Mouse (Mus musculus) ES-Bruce4 (cell line): Measurements from ENCODE around the gene Uvrag. TPM values are rescaled to one million over a fixed set of nuclear protein-coding genes. Genes with fewer than 3 reads are reported as not detected.

Experiments used
- H3K27ac ChIP-seq: 2 replicates; pipeline ENCODE4 v1.5.1; 2012; ENCODE audit warnings: low read length, inconsistent platforms; ENCODE audit not compliant: insufficient read depth
- H3K27me3 ChIP-seq: 2 replicates; pipeline ENCODE4 v1.6.1; 2012; ENCODE audit warnings: mild to moderate bottlenecking, low read length, inconsistent platforms; ENCODE audit not compliant: control insufficient read depth, poor library complexity, insufficient read depth, severe bottlenecking
- H3K36me3 ChIP-seq: 2 replicates; pipeline ENCODE4 v1.6.1; 2012; ENCODE audit warnings: inconsistent platforms, mild to moderate bottlenecking, low read length, moderate library complexity; ENCODE audit not compliant: control insufficient read depth, poor library complexity, insufficient read depth, severe bottlenecking
- H3K4me1 ChIP-seq: one replicate; pipeline ENCODE4 v1.8.1; 2011; ENCODE audit warnings: low read length; ENCODE audit not compliant: control insufficient read depth, insufficient read depth
- H3K4me3 ChIP-seq: 2 replicates; pipeline ENCODE4 v1.5.1; 2011; ENCODE audit warnings: low read depth, mild to moderate bottlenecking, low read length
- H3K9ac ChIP-seq: 2 replicates; pipeline ENCODE4 v1.6.1; 2012; ENCODE audit warnings: low read depth, mild to moderate bottlenecking, inconsistent platforms; ENCODE audit not compliant: poor library complexity, severe bottlenecking
- H3K9me3 ChIP-seq: replicated peaks from 2 replicates; pipeline ENCODE4 v1.6.1; 2012; ENCODE audit warnings: mild to moderate bottlenecking, low read length, inconsistent platforms; ENCODE audit not compliant: control insufficient read depth, poor library complexity, insufficient read depth, severe bottlenecking
- CTCF ChIP-seq: IDR thresholded peaks from one replicate; pipeline ENCODE4 v1.8.1; 2011; ENCODE audit warnings: low read depth, low read length
- EP300 ChIP-seq: IDR thresholded peaks from 2 replicates; pipeline ENCODE4 v1.6.1; 2011; ENCODE audit warnings: low read depth, low read length; ENCODE audit not compliant: insufficient read depth
- POLR2A ChIP-seq: IDR thresholded peaks from one replicate; pipeline ENCODE4 v1.8.1; 2011; ENCODE audit warnings: low read length; ENCODE audit not compliant: insufficient read depth
- polyA plus RNA-seq: library from polyadenylated mRNA; stranded (reverse); fragments of >200 nt; gene quantifications from 2 replicates; pipeline ENCODE4 v1.2.4, GENCODE M21; 2011; ENCODE audit warnings: low read depth; ENCODE audit not compliant: missing spikeins, insufficient read depth, insufficient read length

The Uvrag gene
- polyA plus RNA-seq, 1 experiment = 16.9 TPM

- Histone ChIP-seq H3K4me1 (no peaks in the 10 kb centered on the region), H3K4me3 (peak within 1 kb of the TSS; percentile 68), H3K9ac (peak within 1 kb of the TSS; percentile 43), H3K9me3 (no peaks in the 10 kb centered on the region), H3K27me3 (no peaks in the 10 kb centered on the region), H3K27ac (no peak within 1 kb of the TSS), H3K36me3 (no peaks in the 10 kb centered on the region)
- TF ChIP-seq POLR2A (peak; percentile 57), EP300 (peak; percentile 44; the same call in 1 of the 2 replicates), CTCF (no peak)
These were observed 41.7 kb upstream of the Uvrag start, which contains the start of gene Dgat2 for GRCm38 (mm10) chr7:99182432-99183172. Dgat2 (minus strand) TSS chr7:99182719.

GRCm38 (mm10) chr7:99181619-99182431 is 40.9 kb upstream of the Uvrag start:
- H3K4me3 ChIP-seq = peak overlapping the region; percentile 53
- H3K36me3 ChIP-seq = no peaks in the 10 kb centered on the region
- TF ChIP-seq POLR2A (no peak), EP300 (no peak), CTCF (no peak)
- no peaks in the 10 kb centered on the region for H3K4me1 ChIP-seq
- no peaks in the 10 kb centered on the region for H3K9me3 ChIP-seq
- H3K27me3 ChIP-seq = no peaks in the 10 kb centered on the region
- peak overlapping the region; percentile 43 for H3K9ac ChIP-seq
- no peak overlapping the region for H3K27ac ChIP-seq

- H3K36me3 ChIP-seq = no peaks in the 10 kb centered on the region
- H3K27me3 ChIP-seq = no peaks in the 10 kb centered on the region
- H3K9me3 ChIP-seq = no peaks in the 10 kb centered on the region
- no peak overlapping the region for H3K27ac ChIP-seq
- H3K4me1 ChIP-seq = no peaks in the 10 kb centered on the region
- TF ChIP-seq EP300 (no peak), CTCF (no peak)
- no peak overlapping the region for H3K4me3 ChIP-seq
- H3K9ac ChIP-seq = no peak overlapping the region
These were observed 39.2 kb upstream of the Uvrag start for GRCm38 (mm10) chr7:99180162-99180561.

- H3K27me3 ChIP-seq = no peaks in the 10 kb centered on the region
- no peak overlapping the region for H3K27ac ChIP-seq
- H3K4me1 ChIP-seq = no peaks in the 10 kb centered on the region
- TF ChIP-seq CTCF (no peak), POLR2A (no peak), EP300 (no peak)
- no peak overlapping the region for H3K9ac ChIP-seq
- H3K9me3 ChIP-seq = no peaks in the 10 kb centered on the region
- H3K36me3 ChIP-seq = no peaks in the 10 kb centered on the region
- no peak overlapping the region for H3K4me3 ChIP-seq
These were observed 38.3 kb upstream of the Uvrag start for GRCm38 (mm10) chr7:99179271-99179670.

- no peaks in the 10 kb centered on the region for H3K27me3 ChIP-seq
- H3K9ac ChIP-seq = no peak overlapping the region
- no peaks in the 10 kb centered on the region for H3K9me3 ChIP-seq
- no peak overlapping the region for H3K27ac ChIP-seq
- H3K36me3 ChIP-seq = no peaks in the 10 kb centered on the region
- no peaks in the 10 kb centered on the region for H3K4me1 ChIP-seq
- TF ChIP-seq CTCF (no peak), POLR2A (no peak), EP300 (no peak)
- H3K4me3 ChIP-seq = no peak overlapping the region
These were observed 36.4 kb upstream of the Uvrag start for GRCm38 (mm10) chr7:99177386-99177785.

- Histone ChIP-seq H3K9ac (no peak overlapping the region), H3K4me1 (no peaks in the 10 kb centered on the region), H3K27me3 (no peaks in the 10 kb centered on the region), H3K9me3 (no peaks in the 10 kb centered on the region), H3K36me3 (no peaks in the 10 kb centered on the region), H3K27ac (no peak overlapping the region), H3K4me3 (no peak overlapping the region)
- TF ChIP-seq EP300 = no peak
These were observed 34.7 kb upstream of the Uvrag start for GRCm38 (mm10) chr7:99175666-99176065.
